Mouse (Mus musculus) forebrain, embryonic 16.5 days (tissue): ENCODE data around the gene Fras1. TPM values are rescaled to one million over a fixed set of nuclear protein-coding genes. Genes with fewer than 3 reads are reported as not detected.
A peak's percentile ranks its signal among the peaks of the same experiment; 100 is the strongest.

Source experiments
- ATAC-seq: fragments of 200-750 bp; cut with Nextera tagmentation; 2 replicates; pipeline ENCODE4 v1.8.0; 2017; ENCODE audit warnings: mild to moderate bottlenecking, moderate library complexity
- H3K27ac ChIP-seq: fragments of 300-500 bp; sonication (generic); 2 replicates; pipeline ENCODE4 v1.5.1; 2014; ENCODE audit warnings: low read length, control low read depth
- H3K27me3 ChIP-seq: fragments of 300-500 bp; sonication (generic); replicated peaks from 2 replicates; pipeline ENCODE4 v1.6.1; 2014; ENCODE audit warnings: low read length; ENCODE audit not compliant: control insufficient read depth, insufficient read depth
- H3K36me3 ChIP-seq: fragments of 300-500 bp; sonication (generic); 2 replicates; pipeline ENCODE4 v1.6.1; 2014; ENCODE audit not compliant: control insufficient read depth, insufficient read depth
- H3K4me1 ChIP-seq: fragments of 300-500 bp; sonication (generic); replicated peaks from 2 replicates; pipeline ENCODE4 v1.6.1; 2014; ENCODE audit warnings: low read length; ENCODE audit not compliant: control insufficient read depth, insufficient read depth
- H3K4me2 ChIP-seq: fragments of 300-500 bp; sonication (generic); 2 replicates; pipeline ENCODE4 v1.6.1; 2014; ENCODE audit warnings: mild to moderate bottlenecking, low read length, control low read depth
- H3K4me3 ChIP-seq: fragments of 300-500 bp; sonication (generic); replicated peaks from 2 replicates; pipeline ENCODE4 v1.5.1; 2014; ENCODE audit warnings: mild to moderate bottlenecking, low read length, control low read depth
- H3K9ac ChIP-seq: fragments of 300-500 bp; sonication (generic); replicated peaks from 2 replicates; pipeline ENCODE4 v1.6.1; 2014; ENCODE audit warnings: low read depth, low read length, control low read depth
- H3K9me3 ChIP-seq: fragments of 300-500 bp; sonication (generic); 2 replicates; pipeline ENCODE4 v1.6.1; 2016; ENCODE audit warnings: low read length; ENCODE audit not compliant: control insufficient read depth
- WGBS: fragments of 180-500 bp; shearing (Covaris S2); extraction: QIAGEN DNeasy Blood & Tissue Kit; methylation state at CpG from one replicate; pipeline ENCODE4 v1.1.7; 2014; 5-methylcytosine and 5-hydroxymethylcytosine counted together
- polyA plus RNA-seq: library from polyadenylated mRNA; unstranded; fragments of >200 nt; fragmentation: Nextera tagmentation; extraction: Ambion mirVana; gene quantifications from 2 replicates; pipeline ENCODE4 v1.2.1, GENCODE M21; 2015

The Fras1 gene
- polyA plus RNA-seq, 1 experiment from 2014 or later: 3.4 TPM

DNA sequence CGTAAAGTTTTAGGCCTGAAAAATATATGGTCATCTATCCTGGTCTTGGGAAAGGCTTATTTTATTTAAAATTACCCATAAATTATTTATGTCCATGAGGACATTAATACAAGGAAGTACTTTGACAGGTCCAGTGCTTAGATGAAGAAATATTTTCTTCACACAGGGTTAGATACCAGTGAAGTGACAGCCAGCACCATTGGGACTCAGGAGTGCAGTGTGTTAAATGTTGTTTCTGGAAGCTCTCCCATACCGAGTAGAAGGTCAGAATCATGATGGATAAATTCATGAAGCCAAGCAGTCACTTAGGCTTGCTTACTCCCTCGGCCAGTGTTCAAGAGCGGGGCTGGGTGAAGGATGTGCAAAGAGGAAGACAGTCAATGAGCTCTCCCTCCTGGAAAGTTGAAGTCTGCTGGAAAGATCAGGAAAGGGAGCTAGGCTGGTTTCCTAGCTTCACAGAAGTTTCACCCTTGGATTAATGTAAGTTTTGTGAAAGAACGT, 149.2 kb downstream of the Fras1 start:
- Histone ChIP-seq H3K9me3 (no peaks in the 10 kb centered on the region), H3K27ac (no peak overlapping the region), H3K4me3 (no peak overlapping the region), H3K36me3 (no peaks in the 10 kb centered on the region), H3K4me2 (no peak overlapping the region), H3K4me1 (no peaks in the 10 kb centered on the region), H3K27me3 (no peaks in the 10 kb centered on the region), H3K9ac (no peak overlapping the region)
- ATAC-seq: no peak
- WGBS: 90% methylated on average over 5 of the region's 5 CpGs

DNA sequence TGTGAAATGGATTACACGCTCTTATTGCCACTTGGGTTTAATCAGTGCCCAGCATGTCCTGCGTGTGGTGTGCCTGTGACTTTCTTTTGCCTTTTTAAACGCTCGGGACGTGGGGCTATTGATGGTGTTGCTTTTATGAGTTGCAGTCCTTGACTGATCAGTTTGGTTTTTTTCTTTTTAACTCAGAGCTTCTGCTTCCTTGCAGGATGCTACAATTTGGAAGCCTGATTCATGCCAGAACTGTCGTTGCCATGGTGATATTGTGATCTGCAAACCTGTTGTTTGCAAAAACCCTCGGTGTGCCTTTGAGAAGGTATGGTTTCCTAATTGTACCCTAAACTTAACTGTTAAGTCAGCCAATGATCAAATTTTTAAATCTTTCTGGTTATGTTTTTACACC, 154.5 kb downstream of the Fras1 start:
- Histone ChIP-seq H3K36me3 (no peaks in the 10 kb centered on the region), H3K4me3 (no peak overlapping the region), H3K27ac (no peak overlapping the region), H3K9ac (no peak overlapping the region), H3K4me2 (no peak overlapping the region), H3K9me3 (no peaks in the 10 kb centered on the region), H3K4me1 (no peaks in the 10 kb centered on the region), H3K27me3 (no peaks in the 10 kb centered on the region)
- no peak for ATAC-seq
- 61% methylated on average over 7 of the region's 7 CpGs for WGBS

- no peaks in the 10 kb centered on the region for H3K36me3 ChIP-seq
- no peak overlapping the region for H3K4me2 ChIP-seq
- H3K27me3 ChIP-seq: no peaks in the 10 kb centered on the region
- no peak overlapping the region for H3K9ac ChIP-seq
- no peaks in the 10 kb centered on the region for H3K9me3 ChIP-seq
- H3K4me3 ChIP-seq: no peak overlapping the region
- ATAC-seq: no peak
- 88% methylated on average over 3 of the region's 3 CpGs for WGBS
- no peaks in the 10 kb centered on the region for H3K4me1 ChIP-seq
- H3K27ac ChIP-seq: no peak overlapping the region
Measured at GRCm38 (mm10) chr5:96530516-96530915, 156.8 kb downstream of the Fras1 start.

DNA sequence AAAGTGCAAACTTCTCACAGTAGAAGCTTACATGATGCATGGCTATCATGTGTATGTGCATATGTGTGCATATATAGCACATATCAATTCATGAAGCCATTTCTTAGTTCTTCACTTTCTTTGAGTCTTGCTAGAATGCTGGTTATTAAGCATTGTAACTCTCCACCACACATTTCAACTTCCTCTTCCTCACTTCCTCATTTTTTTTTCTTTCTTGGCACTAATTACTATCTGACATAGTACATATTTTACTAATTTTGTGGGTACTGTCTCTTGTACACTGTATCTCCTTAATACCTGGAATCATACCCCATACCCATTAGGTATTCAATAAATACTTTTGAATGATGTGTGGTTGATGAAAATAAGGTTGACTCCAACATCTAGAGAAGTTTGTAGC, 158.2 kb downstream of the Fras1 start:
- no peak for ATAC-seq
- no peaks in the 10 kb centered on the region for H3K4me1 ChIP-seq
- H3K36me3 ChIP-seq: no peaks in the 10 kb centered on the region
- no peaks in the 10 kb centered on the region for H3K9me3 ChIP-seq
- no peak overlapping the region for H3K27ac ChIP-seq
- H3K4me3 ChIP-seq: no peak overlapping the region
- no peak overlapping the region for H3K4me2 ChIP-seq
- no peak overlapping the region for H3K9ac ChIP-seq
- H3K27me3 ChIP-seq: no peaks in the 10 kb centered on the region

- ATAC-seq: no peak
- H3K4me1 ChIP-seq: no peaks in the 10 kb centered on the region
- H3K9ac ChIP-seq: no peak overlapping the region
- no peaks in the 10 kb centered on the region for H3K27me3 ChIP-seq
- WGBS: 85% methylated on average over 3 of the region's 3 CpGs
- H3K9me3 ChIP-seq: no peaks in the 10 kb centered on the region
- H3K4me2 ChIP-seq: no peak overlapping the region
- H3K27ac ChIP-seq: no peak overlapping the region
- H3K4me3 ChIP-seq: no peak overlapping the region
- H3K36me3 ChIP-seq: no peaks in the 10 kb centered on the region
Measured at GRCm38 (mm10) chr5:96536527-96536926, 162.8 kb downstream of the Fras1 start.

DNA sequence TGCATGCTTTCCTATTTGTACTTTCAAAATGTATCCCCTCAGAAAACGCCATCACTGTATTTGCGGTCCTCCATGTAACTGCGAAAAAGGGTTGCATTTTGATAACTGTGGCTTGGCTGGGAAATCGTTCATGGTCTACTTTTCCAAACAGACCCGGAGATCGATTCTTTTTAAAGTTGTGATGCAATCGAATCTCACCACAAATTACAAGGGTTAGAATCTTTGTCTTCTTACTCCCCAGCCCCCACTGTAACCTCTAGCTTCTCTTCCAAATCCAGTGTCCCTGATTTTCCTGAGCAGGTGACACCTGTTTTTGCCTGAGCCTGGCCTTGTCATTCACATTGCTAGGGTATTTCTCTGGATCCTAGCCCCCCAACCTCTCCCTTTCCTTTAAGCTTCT, 163.2 kb downstream of the Fras1 start:
- Histone ChIP-seq H3K9ac (no peak overlapping the region), H3K36me3 (no peaks in the 10 kb centered on the region), H3K4me2 (no peak overlapping the region), H3K27me3 (no peaks in the 10 kb centered on the region), H3K4me3 (no peak overlapping the region), H3K27ac (no peak overlapping the region), H3K4me1 (no peaks in the 10 kb centered on the region), H3K9me3 (no peaks in the 10 kb centered on the region)
- WGBS: 96% methylated on average over 7 of the region's 7 CpGs
- no peak for ATAC-seq

- WGBS: 89% methylated on average over 4 of the region's 4 CpGs
Measured at GRCm38 (mm10) chr5:96544112-96544511, 170.4 kb downstream of the Fras1 start.

DNA sequence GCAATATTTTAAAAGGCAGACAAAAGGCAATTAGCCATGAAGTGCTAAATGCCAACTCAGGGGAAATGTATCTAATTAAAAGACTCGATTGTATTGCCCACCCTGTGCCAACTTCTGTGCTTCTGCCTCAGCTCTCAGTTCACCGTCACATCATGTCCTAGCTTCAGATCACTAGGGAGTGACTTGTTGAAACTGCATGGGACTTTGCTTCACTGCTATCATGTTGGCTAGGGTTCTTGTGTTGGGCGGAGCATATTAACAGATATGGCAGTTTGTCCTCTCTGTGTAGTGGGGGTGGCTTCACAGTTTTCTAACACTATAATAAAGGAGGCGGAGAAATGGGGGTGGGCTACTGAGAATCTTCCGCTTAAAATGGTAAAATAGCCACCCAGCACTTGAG, 172.2 kb downstream of the Fras1 start:
- Histone ChIP-seq H3K4me2 (no peak overlapping the region), H3K27ac (no peak overlapping the region), H3K9me3 (no peaks in the 10 kb centered on the region), H3K9ac (no peak overlapping the region), H3K4me1 (no peaks in the 10 kb centered on the region), H3K36me3 (no peaks in the 10 kb centered on the region), H3K4me3 (no peak overlapping the region), H3K27me3 (no peaks in the 10 kb centered on the region)
- WGBS: 83% methylated on average over 5 of the region's 5 CpGs
- ATAC-seq: no peak

More at GRCm38 (mm10) chr5:96544112-96544511, 170.4 kb downstream of the Fras1 start:
- Histone ChIP-seq H3K9me3 (no peaks in the 10 kb centered on the region), H3K9ac (no peak overlapping the region), H3K27ac (no peak overlapping the region), H3K27me3 (no peaks in the 10 kb centered on the region), H3K36me3 (no peaks in the 10 kb centered on the region), H3K4me3 (no peak overlapping the region), H3K4me2 (no peak overlapping the region), H3K4me1 (no peaks in the 10 kb centered on the region)
- no peak for ATAC-seq

DNA sequence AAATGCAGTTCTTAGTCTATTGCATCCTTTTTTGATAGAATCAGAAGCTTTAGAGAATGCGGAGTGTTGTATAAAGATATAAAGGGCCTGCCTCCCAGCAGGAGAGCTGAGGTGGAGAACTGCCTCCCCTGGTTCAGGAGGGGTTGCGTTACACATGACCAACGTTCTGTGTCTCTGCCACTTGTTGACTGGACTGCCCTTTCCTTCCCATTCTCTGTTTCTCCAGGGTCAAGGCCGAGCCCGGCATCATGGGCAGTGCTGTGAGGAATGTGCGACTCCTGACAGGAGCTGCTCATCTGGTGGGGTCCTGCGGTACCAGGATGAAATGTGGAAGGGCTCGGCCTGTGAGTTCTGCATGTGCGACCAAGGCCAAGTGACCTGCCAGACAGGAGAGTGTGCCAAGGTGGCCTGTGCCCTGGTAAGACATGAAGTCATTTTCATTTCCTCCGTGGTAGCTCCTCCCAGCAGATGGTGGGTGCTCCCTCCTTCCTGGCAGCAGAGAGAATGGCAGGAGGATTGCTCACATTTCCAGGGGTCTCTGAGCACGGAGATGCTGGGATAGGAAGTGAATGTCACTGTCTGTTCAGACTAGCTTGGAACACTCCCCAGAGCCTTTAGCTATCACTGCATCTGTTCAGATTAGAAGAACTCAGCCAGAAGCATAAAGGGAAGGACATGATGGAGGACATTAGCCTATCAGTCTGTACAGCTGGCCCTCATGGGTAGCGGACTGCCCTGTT, 181.4 kb downstream of the Fras1 start:
- Histone ChIP-seq H3K27me3 (no peaks in the 10 kb centered on the region), H3K4me3 (no peak overlapping the region), H3K4me1 (peaks cover 4% of the 10 kb centered on the region; the same call in 1 of the 2 replicates), H3K36me3 (no peaks in the 10 kb centered on the region), H3K27ac (no peak overlapping the region), H3K4me2 (no peak overlapping the region), H3K9ac (no peak overlapping the region), H3K9me3 (no peaks in the 10 kb centered on the region)
- 89% methylated on average over 12 of the region's 12 CpGs for WGBS
- ATAC-seq: peak; percentile 23; the same call in 1 of the 2 replicates
